Mouse (Mus musculus) limb, embryonic 11.5 days (tissue): ENCODE data around the gene Vax1. TPM values are rescaled to one million over a fixed set of nuclear protein-coding genes. Genes with fewer than 3 reads are reported as not detected.

Experiments
- polyA plus RNA-seq: library from polyadenylated mRNA; unstranded; fragments of >200 nt; fragmentation: Nextera tagmentation; extraction: Ambion mirVana; gene quantifications from 2 replicates; pipeline ENCODE4 v1.2.1, GENCODE M21; 2014

Gene Vax1
- polyA plus RNA-seq, 1 experiment from 2014 or later, result not detected

Other genes with a start within 250 kb of the Vax1 start
- 0.51 and 0.59 TPM in 2 replicates for gene Eno4, start 226.6 kb downstream of the Vax1 start, polyA plus RNA-seq
- gene Hspa12a, start 226.4 kb downstream of the Vax1 start, polyA plus RNA-seq, result 3.0 and 3.5 TPM in 2 replicates
- 0.71 and 0.82 TPM in 2 replicates for gene Shtn1, start 94.0 kb downstream of the Vax1 start, polyA plus RNA-seq
- gene Kcnk18, start 49.2 kb upstream of the Vax1 start, polyA plus RNA-seq, result not detected in 2 replicates
- gene Slc18a2, start 90.8 kb upstream of the Vax1 start, polyA plus RNA-seq, result 9.3 and 10.2 TPM in 2 replicates
- gene Rps12-ps3, start 152.2 kb upstream of the Vax1 start, polyA plus RNA-seq, result 12.4 and 27.5 TPM in 2 replicates
- 16.6 and 17.6 TPM in 2 replicates for gene Pdzd8, start 175.7 kb upstream of the Vax1 start, polyA plus RNA-seq